Mouse (Mus musculus) layer of hippocampus, adult 18-20 months (tissue): ENCODE measurements around the gene Bmyc. TPM values are rescaled to one million over a fixed set of nuclear protein-coding genes. Genes with fewer than 3 reads are reported as not detected.
"Not testable (repeated sequence)": the region's sequence is repeated elsewhere in the genome, so short reads cannot be mapped to it uniquely, and the experiment has no call there.

Experiments
- DNase-seq, 2 experiments: peaks; one replicate each; pipeline ENCODE4 v3.0.0; 2022; ENCODE audit warnings: low spot score in 2 of 2
- total RNA-seq, 2 experiments: library from RNA; stranded (reverse); gene quantifications; 2 replicates each; pipeline ENCODE4 v1.2.3; 2021

Gene Bmyc
- total RNA-seq, 2 experiments from 2014 or later: 92.5 to 96.1 TPM

- DNase-seq: no peak
These were observed 10.7 kb downstream of the Bmyc start for GRCm38 (mm10) chr2:25717222-25717621.

GRCm38 (mm10) chr2:25733199-25733930 lies 26.8 kb downstream of the Bmyc start:
- DNase-seq: no peak

- not testable (repeated sequence) for DNase-seq
These were observed 30.2 kb downstream of the Bmyc start, which contains the start of gene Obp2b for GRCm38 (mm10) chr2:25736709-25737108. Gene Obp2b, plus strand, starts transcription at chr2:25737009.

- no peak for DNase-seq
These were observed 35.1 kb downstream of the Bmyc start for GRCm38 (mm10) chr2:25741671-25742070.

DNA sequence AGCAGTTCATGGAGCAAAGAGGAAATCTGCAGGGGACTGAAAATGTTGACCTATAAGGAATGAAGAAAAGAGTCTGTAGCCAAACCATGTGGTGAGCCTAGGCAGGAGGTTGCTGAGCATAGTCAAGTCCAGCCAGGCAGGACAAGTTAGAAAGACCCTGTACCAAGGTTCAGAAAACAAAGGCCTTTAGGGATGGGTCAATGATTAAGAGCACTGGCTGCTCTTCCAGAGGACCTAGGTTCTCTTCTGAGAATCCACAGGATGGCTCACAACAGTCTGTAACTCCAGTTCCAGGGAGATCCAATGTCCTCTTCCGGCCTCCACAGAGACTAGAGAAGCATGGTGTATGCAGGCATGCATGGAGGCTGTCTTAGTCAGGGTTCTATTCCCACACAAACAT lies 47.7 kb downstream of the Bmyc start:
- DNase-seq: no peak

Other genes with a start within 250 kb of the Bmyc start
- 1 to 10 TPM in 1 of 2 experiments, under 1 TPM in 1; 0.66 to 1.0 TPM for gene Clic3, start 249.9 kb upstream of the Bmyc start, total RNA-seq
- gene Paxx, start 245.6 kb upstream of the Bmyc start, total RNA-seq: 10 to 100 TPM; 56.7 to 61.3 TPM
- gene Ptgds, start 236.7 kb upstream of the Bmyc start, total RNA-seq: 100 to 1,000 TPM; 572 to 608 TPM
- gene Lcn12, start 212.8 kb upstream of the Bmyc start, total RNA-seq: not detected
- 100 to 1,000 TPM; 114 to 115 TPM for gene Fbxw5, start 206.0 kb upstream of the Bmyc start, total RNA-seq
- gene C8g, start 205.0 kb upstream of the Bmyc start, total RNA-seq: 1 to 10 TPM; 1.3 to 2.1 TPM
- gene Traf2, start 159.8 kb upstream of the Bmyc start, total RNA-seq: 10 to 100 TPM; 10.9 to 12.0 TPM
- gene Edf1, start 148.9 kb upstream of the Bmyc start, total RNA-seq: 100 to 1,000 TPM; 212 to 213 TPM
- 1 to 10 TPM; 2.1 to 4.0 TPM for gene Mamdc4, start 131.9 kb upstream of the Bmyc start, total RNA-seq
- gene Phpt1, start 131.5 kb upstream of the Bmyc start, total RNA-seq: 10 to 100 TPM; 63.0 to 66.2 TPM
- gene Ajm1, start 125.0 kb upstream of the Bmyc start, total RNA-seq: 100 to 1,000 TPM in 1 of 2 experiments, 10 to 100 TPM in 1; 98.6 to 102 TPM
- 100 to 1,000 TPM; 150 to 155 TPM for gene Rabl6, start 98.2 kb upstream of the Bmyc start, total RNA-seq
- gene Ccdc183, start 89.1 kb upstream of the Bmyc start, total RNA-seq: not detected
- 10 to 100 TPM; 16.7 to 17.5 TPM for gene Tmem141, start 84.7 kb upstream of the Bmyc start, total RNA-seq
- 1 to 10 TPM in 1 of 2 experiments, under 1 TPM in 1; 0.56 to 1.1 TPM for gene Fcna, start 78.7 kb upstream of the Bmyc start, total RNA-seq
- not detected for gene Lcn8, start 53.6 kb upstream of the Bmyc start, total RNA-seq
- gene Lcn5, start 48.8 kb upstream of the Bmyc start, total RNA-seq: not detected
- not detected for gene Lcn6, start 30.0 kb upstream of the Bmyc start, total RNA-seq
- gene Lcn10, start 24.0 kb upstream of the Bmyc start, total RNA-seq: not detected
- gene Obp2a, start 6.7 kb upstream of the Bmyc start, total RNA-seq: not detected
- not detected for gene Obp2b, start 30.3 kb downstream of the Bmyc start, total RNA-seq
- not detected for gene Lcn3, start 58.8 kb downstream of the Bmyc start, total RNA-seq
- gene Lcn11, start 70.3 kb downstream of the Bmyc start, total RNA-seq: not detected
- not detected for gene Gm13539, start 75.5 kb downstream of the Bmyc start, total RNA-seq
- gene Glt6d1, start 109.1 kb downstream of the Bmyc start, total RNA-seq: not detected
- gene Lcn9, start 116.4 kb downstream of the Bmyc start, total RNA-seq: not detected
- gene Sohlh1, start 140.5 kb downstream of the Bmyc start, total RNA-seq: not detected
- gene Kcnt1, start 157.0 kb downstream of the Bmyc start, total RNA-seq: 10 to 100 TPM; 39.9 to 43.2 TPM